Mouse (Mus musculus): ENCODE data around the gene Olfr10. TPM values are rescaled to one million over a fixed set of nuclear protein-coding genes. Genes with fewer than 3 reads are reported as not detected.

Olfr10 gene
- polyA plus RNA-seq, 1 experiment from 2014 or later, result not detected

Other genes starting within 250 kb of the Olfr10 start
- 0.20 TPM in 1 of 2 replicates, not detected in the other for gene Tgtp2, start 240.5 kb upstream of the Olfr10 start, polyA plus RNA-seq (2014; fragmentation: Nextera tagmentation; extraction: Ambion mirVana)
- 1.7 and 2.0 TPM in 2 replicates for gene Ifi47, start 228.2 kb upstream of the Olfr10 start, polyA plus RNA-seq (2014; fragmentation: Nextera tagmentation; extraction: Ambion mirVana)
- not detected in 2 replicates for gene Olfr1396, start 189.9 kb upstream of the Olfr10 start, polyA plus RNA-seq (2014; fragmentation: Nextera tagmentation; extraction: Ambion mirVana)
- not detected in 2 replicates for gene Olfr1395, start 162.5 kb upstream of the Olfr10 start, polyA plus RNA-seq (2014; fragmentation: Nextera tagmentation; extraction: Ambion mirVana)
- not detected in 2 replicates for gene Olfr1394, start 150.4 kb upstream of the Olfr10 start, polyA plus RNA-seq (2014; fragmentation: Nextera tagmentation; extraction: Ambion mirVana)
- 1.6 and 3.1 TPM in 2 replicates for gene Btnl9, start 117.6 kb upstream of the Olfr10 start, polyA plus RNA-seq (2014; fragmentation: Nextera tagmentation; extraction: Ambion mirVana)
- 27.6 and 51.1 TPM in 2 replicates for gene Zfp62, start 101.4 kb upstream of the Olfr10 start, polyA plus RNA-seq (2014; fragmentation: Nextera tagmentation; extraction: Ambion mirVana)
- gene Mgat1, start 60.5 kb upstream of the Olfr10 start, polyA plus RNA-seq (2014; fragmentation: Nextera tagmentation; extraction: Ambion mirVana), result 43.8 and 55.3 TPM in 2 replicates
- not detected in 2 replicates for gene Olfr1393, start 26.4 kb upstream of the Olfr10 start, polyA plus RNA-seq (2014; fragmentation: Nextera tagmentation; extraction: Ambion mirVana)
- gene Olfr1392, start 19.5 kb upstream of the Olfr10 start, polyA plus RNA-seq (2014; fragmentation: Nextera tagmentation; extraction: Ambion mirVana), result not detected in 2 replicates
- gene Olfr1391, start 18.0 kb downstream of the Olfr10 start, polyA plus RNA-seq (2014; fragmentation: Nextera tagmentation; extraction: Ambion mirVana), result not detected in 2 replicates
- not detected in 2 replicates for gene Olfr1390, start 30.4 kb downstream of the Olfr10 start, polyA plus RNA-seq (2014; fragmentation: Nextera tagmentation; extraction: Ambion mirVana)
- gene Olfr1389, start 118.3 kb downstream of the Olfr10 start, polyA plus RNA-seq (2014; fragmentation: Nextera tagmentation; extraction: Ambion mirVana), result not detected in 2 replicates
- 0.11 TPM in 2 replicates for gene Olfr1388, start 131.9 kb downstream of the Olfr10 start, polyA plus RNA-seq (2014; fragmentation: Nextera tagmentation; extraction: Ambion mirVana)
- not detected in 2 replicates for gene Olfr1387, start 150.6 kb downstream of the Olfr10 start, polyA plus RNA-seq (2014; fragmentation: Nextera tagmentation; extraction: Ambion mirVana)
- gene Olfr1386, start 160.3 kb downstream of the Olfr10 start, polyA plus RNA-seq (2014; fragmentation: Nextera tagmentation; extraction: Ambion mirVana), result not detected in 2 replicates
- gene Olfr1385, start 184.3 kb downstream of the Olfr10 start, polyA plus RNA-seq (2014; fragmentation: Nextera tagmentation; extraction: Ambion mirVana), result not detected in 2 replicates
- not detected in 2 replicates for gene Olfr1384, start 202.0 kb downstream of the Olfr10 start, polyA plus RNA-seq (2014; fragmentation: Nextera tagmentation; extraction: Ambion mirVana)
- gene Olfr1383, start 214.9 kb downstream of the Olfr10 start, polyA plus RNA-seq (2014; fragmentation: Nextera tagmentation; extraction: Ambion mirVana), result not detected in 2 replicates
- not detected in 2 replicates for gene Olfr1382, start 223.5 kb downstream of the Olfr10 start, polyA plus RNA-seq (2014; fragmentation: Nextera tagmentation; extraction: Ambion mirVana)
- 0.06 TPM in 1 of 2 replicates, not detected in the other for gene Olfr1381, start 238.7 kb downstream of the Olfr10 start, polyA plus RNA-seq (2014; fragmentation: Nextera tagmentation; extraction: Ambion mirVana)